Mouse (Mus musculus): Measurements from ENCODE around the gene Srarp. TPM values are rescaled to one million over a fixed set of nuclear protein-coding genes. Genes with fewer than 3 reads are reported as not detected.

Gene Srarp
- polyA plus RNA-seq, 1 experiment = not detected

DNA sequence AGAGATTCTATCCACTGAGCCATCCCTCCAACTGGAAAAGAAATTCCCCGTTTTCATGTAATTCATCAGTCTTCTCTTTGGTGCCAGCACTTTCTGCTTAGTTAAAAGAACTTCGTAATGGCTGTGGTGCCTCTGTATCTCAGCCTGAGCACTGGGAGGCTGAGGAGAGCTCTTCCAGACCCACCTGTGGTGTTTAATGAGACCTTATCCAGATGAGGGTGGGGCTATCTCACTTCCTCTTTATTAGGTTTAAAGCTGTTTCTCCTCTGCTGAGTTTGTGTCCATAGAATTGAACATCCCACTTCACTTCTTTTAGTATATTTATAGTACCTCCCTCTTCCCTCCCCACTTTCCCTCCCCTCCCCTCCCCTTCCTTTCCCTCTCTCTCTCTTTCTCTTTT lies 15.3 kb upstream of the Srarp start:
- no peak for TF ChIP-seq CTCF (IDR thresholded peaks at IDR 0.05; ENCODE audit: insufficient read depth, low read depth, low read length)
- no peak overlapping the region for H3K4me3 ChIP-seq (ENCODE audit: insufficient read depth, low read depth, low read length)
- H3K4me1 ChIP-seq (ENCODE audit: control insufficient read depth, insufficient read depth, low read length) = peaks cover 35% of the 10 kb centered on the region
- H3K27ac ChIP-seq (ENCODE audit: insufficient read depth, low read depth, low read length) = no peak overlapping the region
- 70% methylated on average over 2 of the region's 2 CpGs for WGBS

DNA sequence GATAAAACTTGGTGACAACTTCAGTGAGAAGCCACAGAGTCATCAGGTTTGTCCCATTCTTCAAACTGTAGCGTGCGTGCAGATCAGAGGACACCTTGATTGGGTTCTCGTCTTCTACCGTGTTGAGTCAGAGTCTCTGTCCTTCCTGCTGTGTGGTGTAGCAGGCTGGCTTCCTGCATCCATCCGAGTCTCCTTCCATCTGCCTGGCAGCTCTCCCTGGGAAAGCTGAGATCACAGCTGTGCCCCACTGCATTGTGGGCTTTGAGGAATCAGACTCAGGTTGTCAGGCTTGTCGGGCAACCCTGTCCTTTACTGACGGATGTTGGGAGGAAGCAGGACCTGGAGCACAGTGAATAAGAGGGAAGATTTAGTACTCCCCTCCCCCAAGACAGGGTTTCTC lies 10.3 kb upstream of the Srarp start:
- Histone ChIP-seq H3K4me1 (ENCODE audit: control insufficient read depth, insufficient read depth, low read length) (peaks cover 14% of the 10 kb centered on the region), H3K27ac (ENCODE audit: insufficient read depth, low read depth, low read length) (no peak overlapping the region), H3K4me3 (ENCODE audit: insufficient read depth, low read depth, low read length) (no peak overlapping the region)
- WGBS = 41% methylated on average over 7 of the region's 7 CpGs
- no peak for TF ChIP-seq POLR2A (IDR thresholded peaks at IDR 0.05; ENCODE audit: insufficient read depth, low read depth, low read length)
- TF ChIP-seq CTCF (IDR thresholded peaks at IDR 0.05; ENCODE audit: insufficient read depth, low read depth, low read length) = no peak

DNA sequence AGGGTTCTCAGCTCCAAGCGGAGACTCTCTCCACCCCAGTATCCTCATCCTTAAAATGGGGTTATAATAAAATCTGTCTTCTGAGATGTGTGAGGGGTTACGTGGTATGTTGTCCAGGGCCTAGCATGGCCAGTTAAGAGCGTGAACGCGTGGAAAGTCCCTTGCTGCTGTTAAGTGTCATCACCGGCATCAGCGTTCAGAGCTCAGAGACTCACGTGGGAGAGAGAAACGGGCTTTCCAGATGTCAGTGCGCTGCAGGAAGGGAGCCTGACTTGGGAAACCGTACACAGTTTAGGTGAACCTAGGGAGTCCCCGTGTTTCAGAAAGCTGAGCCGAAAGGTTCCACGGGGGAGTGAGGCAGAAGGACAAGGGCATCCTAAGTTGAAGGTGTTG lies 9.4 kb upstream of the Srarp start:
- WGBS = 7% methylated on average over 14 of the region's 14 CpGs
- TF ChIP-seq CTCF (IDR thresholded peaks at IDR 0.05; ENCODE audit: insufficient read depth, low read depth, low read length) = no peak
- TF ChIP-seq POLR2A (IDR thresholded peaks at IDR 0.05; ENCODE audit: insufficient read depth, low read depth, low read length) = no peak
- Histone ChIP-seq H3K27ac (ENCODE audit: insufficient read depth, low read depth, low read length) (no peak overlapping the region), H3K4me3 (ENCODE audit: insufficient read depth, low read depth, low read length) (peak overlapping the region; percentile 97), H3K4me1 (ENCODE audit: control insufficient read depth, insufficient read depth, low read length) (peaks cover 14% of the 10 kb centered on the region)

DNA sequence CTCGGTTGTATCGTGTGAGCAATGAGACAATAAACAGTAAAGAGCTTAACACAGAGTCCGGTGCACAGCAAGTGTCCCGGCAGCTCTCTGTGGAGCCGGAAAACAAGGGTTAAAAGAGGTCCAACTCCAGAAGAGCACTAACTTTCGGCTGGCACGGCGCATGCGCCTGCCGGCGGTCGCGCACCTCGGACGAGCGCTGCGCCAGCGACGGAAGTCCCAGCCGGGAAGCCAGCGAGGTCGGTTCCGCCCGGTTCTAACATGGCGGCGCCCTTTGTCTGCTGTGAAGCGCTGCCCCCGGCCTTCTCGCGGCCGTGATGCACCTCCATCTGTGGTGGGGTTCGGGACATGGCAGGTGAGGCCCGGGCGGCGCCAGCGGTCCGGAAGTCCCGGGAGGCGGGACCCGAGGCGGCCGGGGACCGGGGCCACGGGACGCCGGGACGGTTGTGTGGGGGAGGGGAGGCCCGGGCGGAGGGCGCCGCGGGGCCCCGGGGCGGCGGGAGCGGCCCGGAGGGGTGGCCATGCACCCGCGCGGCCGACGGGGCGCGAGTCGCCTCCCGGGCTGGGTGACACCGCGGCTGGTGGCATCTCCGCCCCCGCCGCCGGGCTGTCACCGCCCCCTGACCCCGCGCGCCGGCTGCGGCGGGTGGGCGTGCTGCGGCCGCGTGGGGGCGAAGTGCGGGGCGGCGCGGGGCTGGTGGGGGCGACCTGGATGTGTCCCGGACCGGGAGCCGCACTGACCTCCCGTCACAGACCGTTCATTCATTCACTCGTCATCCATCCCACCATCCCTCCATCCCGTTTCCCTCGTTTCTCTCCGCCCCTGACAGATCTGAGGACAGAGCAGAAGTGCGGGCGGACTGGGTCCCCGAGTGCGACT lies 8.8 kb upstream of the Srarp start, which contains the start of gene Zbtb17:
Gene Zbtb17, plus strand, starts transcription at position 204 of the 877 bp plus-strand sequence.
- Histone ChIP-seq H3K4me3 (ENCODE audit: insufficient read depth, low read depth, low read length) (peak within 1 kb of the TSS; percentile 97), H3K4me1 (ENCODE audit: control insufficient read depth, insufficient read depth, low read length) (peaks cover 12% of the 10 kb centered on the region), H3K27ac (ENCODE audit: insufficient read depth, low read depth, low read length) (no peak within 1 kb of the TSS; the same call in 1 of the 2 replicates)
- TF ChIP-seq POLR2A (IDR thresholded peaks at IDR 0.05; ENCODE audit: insufficient read depth, low read depth, low read length) (peak; percentile 29; the same call in 1 of the 2 replicates), CTCF (IDR thresholded peaks at IDR 0.05; ENCODE audit: insufficient read depth, low read depth, low read length) (no peak)
- under 1% methylated on average over 94 of the region's 102 CpGs for WGBS

DNA sequence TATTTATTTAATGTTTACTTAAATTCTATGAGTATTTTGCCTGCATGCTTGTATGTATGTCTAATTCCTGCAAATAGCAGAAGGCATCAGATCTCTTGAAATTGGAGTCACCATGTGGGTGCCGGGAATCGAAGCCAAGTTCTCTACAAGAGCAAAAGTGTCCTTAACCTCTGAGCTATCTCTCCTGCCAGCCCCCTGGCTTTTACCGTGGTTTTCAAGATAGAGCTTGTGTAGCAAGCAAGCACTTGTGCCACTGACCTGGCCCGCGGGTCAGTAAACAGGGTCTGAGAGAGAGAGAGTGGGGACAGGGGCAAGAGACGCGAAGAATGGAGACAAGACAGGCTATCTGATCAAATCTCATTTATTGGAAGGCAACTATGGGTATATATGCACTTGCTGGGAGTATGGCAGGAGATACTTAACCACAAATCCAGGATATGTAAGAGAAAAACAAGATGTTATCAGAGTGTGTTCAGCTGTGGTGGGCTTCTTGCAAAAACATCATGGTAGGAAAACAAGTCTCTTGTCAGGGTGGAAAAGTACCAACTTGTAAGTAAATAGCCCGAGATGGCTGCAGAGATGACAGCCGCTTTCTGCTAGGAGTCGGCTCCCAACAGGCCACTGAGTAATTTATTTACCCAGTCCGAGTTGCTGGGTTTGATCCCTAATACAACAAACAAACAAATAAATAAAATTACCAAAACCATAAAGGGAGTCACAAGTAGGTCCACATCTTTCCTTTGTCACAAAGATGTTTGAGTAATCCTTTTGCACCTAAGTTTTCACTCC lies 7.9 kb upstream of the Srarp start:
- Histone ChIP-seq H3K27ac (ENCODE audit: insufficient read depth, low read depth, low read length) (no peak overlapping the region), H3K4me1 (ENCODE audit: control insufficient read depth, insufficient read depth, low read length) (peaks cover 12% of the 10 kb centered on the region), H3K4me3 (ENCODE audit: insufficient read depth, low read depth, low read length) (peak overlapping the region; percentile 97)
- TF ChIP-seq POLR2A (IDR thresholded peaks at IDR 0.05; ENCODE audit: insufficient read depth, low read depth, low read length) = no peak
- no peak for TF ChIP-seq CTCF (IDR thresholded peaks at IDR 0.05; ENCODE audit: insufficient read depth, low read depth, low read length)
- WGBS = 42% methylated on average over 11 of the region's 11 CpGs

DNA sequence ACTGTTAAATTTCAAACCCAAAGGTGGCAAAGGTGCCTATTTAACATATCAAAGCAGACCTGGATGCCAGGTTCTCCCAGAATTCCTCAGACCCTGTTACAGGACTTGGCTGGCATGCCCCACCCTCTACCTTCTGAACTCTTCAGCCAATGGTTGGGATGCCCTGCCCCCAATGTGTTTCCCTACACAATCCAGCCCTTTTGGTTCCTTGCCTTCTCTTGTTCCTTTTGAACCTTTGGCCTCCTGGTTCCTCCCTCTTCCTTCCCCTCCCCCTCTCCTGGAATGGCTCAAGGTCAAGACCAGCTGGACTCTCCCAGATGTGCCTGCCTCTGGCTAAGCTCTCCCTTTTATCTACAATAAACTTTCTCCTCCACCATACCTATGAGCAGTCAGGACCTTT lies 5.0 kb upstream of the Srarp start:
- Histone ChIP-seq H3K4me3 (ENCODE audit: insufficient read depth, low read depth, low read length) (no peak overlapping the region), H3K4me1 (ENCODE audit: control insufficient read depth, insufficient read depth, low read length) (peaks cover 4% of the 10 kb centered on the region; the same call in 1 of the 2 replicates), H3K27ac (ENCODE audit: insufficient read depth, low read depth, low read length) (no peak overlapping the region)
- no peak for TF ChIP-seq POLR2A (IDR thresholded peaks at IDR 0.05; ENCODE audit: insufficient read depth, low read depth, low read length)
- TF ChIP-seq CTCF (IDR thresholded peaks at IDR 0.05; ENCODE audit: insufficient read depth, low read depth, low read length) = no peak

DNA sequence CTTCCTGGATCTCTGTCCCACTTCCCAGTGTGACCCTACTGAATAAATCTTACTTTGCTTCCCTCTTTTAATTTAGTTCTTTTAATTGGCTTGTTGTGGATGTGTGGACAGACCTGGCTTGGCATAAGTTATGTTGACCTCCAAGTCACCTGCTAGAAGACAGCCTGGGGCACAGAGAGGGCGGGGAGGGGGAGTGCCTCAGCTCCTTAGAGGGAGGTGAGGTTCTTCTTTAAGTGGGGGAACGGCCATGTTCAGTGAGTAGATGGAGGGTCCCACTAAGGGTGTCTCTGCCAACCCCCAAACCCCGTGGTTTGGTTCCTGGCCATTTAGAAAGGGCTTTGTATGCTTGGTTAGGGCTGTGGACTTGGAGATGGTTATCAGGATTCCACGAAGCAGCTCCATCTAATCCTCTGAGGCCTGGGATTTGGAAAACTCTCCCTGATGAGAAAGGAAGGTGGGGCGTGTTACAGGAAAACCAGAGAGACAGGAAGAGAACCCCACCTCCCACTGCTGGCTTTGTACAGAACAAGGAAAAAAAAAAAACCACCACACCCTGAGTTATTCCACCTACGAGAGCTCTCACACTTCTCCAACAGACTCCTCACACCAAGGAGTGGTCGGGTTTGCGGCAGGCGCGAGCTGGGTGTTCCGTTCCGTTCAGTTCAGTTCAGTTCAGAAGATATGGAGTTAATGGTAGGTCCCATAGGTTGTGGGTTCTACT lies 3.3 kb upstream of the Srarp start:
- H3K27ac ChIP-seq (ENCODE audit: insufficient read depth, low read depth, low read length) = no peak overlapping the region
- TF ChIP-seq CTCF (IDR thresholded peaks at IDR 0.05; ENCODE audit: insufficient read depth, low read depth, low read length) (no peak), POLR2A (IDR thresholded peaks at IDR 0.05; ENCODE audit: insufficient read depth, low read depth, low read length) (no peak)
- H3K4me1 ChIP-seq (ENCODE audit: control insufficient read depth, insufficient read depth, low read length) = no peaks in the 10 kb centered on the region; the same call in 1 of the 2 replicates
- no peak overlapping the region for H3K4me3 ChIP-seq (ENCODE audit: insufficient read depth, low read depth, low read length)
- 81% methylated on average over 12 of the region's 12 CpGs for WGBS

DNA sequence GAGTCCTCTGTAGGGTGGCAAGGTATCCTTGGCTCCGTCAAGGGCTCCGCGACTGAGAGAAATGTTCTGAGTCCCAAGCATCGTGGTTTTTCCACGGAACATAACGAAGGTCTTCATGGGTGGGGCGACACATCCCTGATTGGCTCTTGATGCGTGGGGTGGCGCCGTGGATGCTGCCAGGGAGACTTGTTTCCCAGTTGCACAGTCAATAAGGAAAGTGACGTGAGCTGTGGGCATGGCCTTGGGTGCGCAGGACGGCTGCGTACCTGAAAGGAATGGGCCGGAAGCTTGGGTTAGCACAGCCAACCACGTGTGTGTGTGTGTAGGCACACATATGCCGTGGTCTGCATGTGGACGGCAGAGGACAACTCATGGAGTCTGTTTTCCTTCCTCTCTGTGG lies 2.7 kb downstream of the Srarp start:
- no peak overlapping the region for H3K27ac ChIP-seq (ENCODE audit: insufficient read depth, low read depth, low read length)
- H3K4me3 ChIP-seq (ENCODE audit: insufficient read depth, low read depth, low read length) = no peak overlapping the region
- no peaks in the 10 kb centered on the region for H3K4me1 ChIP-seq (ENCODE audit: control insufficient read depth, insufficient read depth, low read length)
- no peak for TF ChIP-seq CTCF (IDR thresholded peaks at IDR 0.05; ENCODE audit: insufficient read depth, low read depth, low read length)
- TF ChIP-seq POLR2A (IDR thresholded peaks at IDR 0.05; ENCODE audit: insufficient read depth, low read depth, low read length) = no peak
- WGBS = 82% methylated on average over 18 of the region's 18 CpGs

Data from olfactory bulb, adult 2 months (tissue).